Mouse (Mus musculus) hindbrain, embryonic 12.5 days (tissue): ENCODE measurements at regions not wholly inside any gene's neighbourhood (a gene's known extent, or its start where the extent isn't known, plus 50 kb on each side); places are given as distances from the start of the nearest gene placed in this dataset.

Experiments used
- ATAC-seq: fragments of 200-750 bp; cut with Nextera tagmentation; 2 replicates; pipeline ENCODE4 v1.8.0; 2017; ENCODE audit warnings: moderate TSS enrichment; ENCODE audit not compliant: low FRiP score
- H3K27ac ChIP-seq: fragments of 300-500 bp; sonication (generic); 2 replicates; pipeline ENCODE4 v1.5.1; 2016; ENCODE audit warnings: mild to moderate bottlenecking
- H3K27me3 ChIP-seq: fragments of 300-500 bp; sonication (generic); 2 replicates; pipeline ENCODE4 v1.6.1; 2016; ENCODE audit warnings: mild to moderate bottlenecking
- H3K36me3 ChIP-seq: fragments of 300-500 bp; sonication (generic); 2 replicates; pipeline ENCODE4 v1.6.1; 2016; ENCODE audit warnings: mild to moderate bottlenecking
- H3K4me1 ChIP-seq: fragments of 300-500 bp; sonication (generic); 2 replicates; pipeline ENCODE4 v1.6.1; 2016
- H3K4me2 ChIP-seq: fragments of 300-500 bp; sonication (generic); replicated peaks from 2 replicates; pipeline ENCODE4 v1.6.1; 2016; ENCODE audit warnings: mild to moderate bottlenecking
- H3K4me3 ChIP-seq: fragments of 300-500 bp; sonication (generic); 2 replicates; pipeline ENCODE4 v1.5.1; 2016; ENCODE audit warnings: mild to moderate bottlenecking
- H3K9ac ChIP-seq: fragments of 300-500 bp; sonication (generic); 2 replicates; pipeline ENCODE4 v1.6.1; 2016; ENCODE audit warnings: mild to moderate bottlenecking, moderate library complexity
- H3K9me3 ChIP-seq: fragments of 300-500 bp; sonication (generic); replicated peaks from 2 replicates; pipeline ENCODE4 v1.6.1; 2016; ENCODE audit warnings: mild to moderate bottlenecking
- WGBS: fragments of 180-500 bp; shearing (Covaris S2); methylation state at CpG from one replicate; pipeline ENCODE4 v1.1.7; 2016; 5-methylcytosine and 5-hydroxymethylcytosine counted together

GRCm38 (mm10) chr13:28605833-28606232 lies 347.7 kb downstream of the Sox4 start:
- 89% methylated on average over 1 of the region's 1 CpGs for WGBS
- H3K4me2 ChIP-seq: no peak overlapping the region
- H3K9me3 ChIP-seq: no peaks in the 10 kb centered on the region
- no peak overlapping the region for H3K9ac ChIP-seq
- no peak overlapping the region for H3K27ac ChIP-seq
- H3K27me3 ChIP-seq: no peaks in the 10 kb centered on the region
- no peaks in the 10 kb centered on the region for H3K4me1 ChIP-seq
- no peaks in the 10 kb centered on the region for H3K36me3 ChIP-seq
- ATAC-seq: no peak
- no peak overlapping the region for H3K4me3 ChIP-seq

- Histone ChIP-seq H3K4me1 (no peaks in the 10 kb centered on the region), H3K9me3 (no peaks in the 10 kb centered on the region), H3K4me3 (no peak overlapping the region), H3K27me3 (no peaks in the 10 kb centered on the region), H3K27ac (no peak overlapping the region), H3K36me3 (no peaks in the 10 kb centered on the region), H3K9ac (no peak overlapping the region), H3K4me2 (no peak overlapping the region)
- 68% methylated on average over 6 of the region's 6 CpGs for WGBS
- no peak for ATAC-seq
Measured at GRCm38 (mm10) chr13:28604016-28604415, 346.7 kb downstream of the Gm11361 start.

GRCm38 (mm10) chr13:28600792-28601191 lies 343.5 kb downstream of the Gm11361 start:
- no peaks in the 10 kb centered on the region for H3K27me3 ChIP-seq
- 76% methylated on average over 5 of the region's 5 CpGs for WGBS
- H3K4me3 ChIP-seq: no peak overlapping the region
- no peak for ATAC-seq
- H3K27ac ChIP-seq: no peak overlapping the region
- no peaks in the 10 kb centered on the region for H3K9me3 ChIP-seq
- no peaks in the 10 kb centered on the region for H3K4me1 ChIP-seq
- no peak overlapping the region for H3K4me2 ChIP-seq
- no peaks in the 10 kb centered on the region for H3K36me3 ChIP-seq
- no peak overlapping the region for H3K9ac ChIP-seq

GRCm38 (mm10) chr13:28596367-28596766 lies 339.0 kb downstream of the Gm11361 start:
- WGBS: 88% methylated on average over 2 of the region's 2 CpGs
- ATAC-seq: no peak

GRCm38 (mm10) chr13:28592176-28592575 lies 334.8 kb downstream of the Gm11361 start:
- Histone ChIP-seq H3K4me3 (no peak overlapping the region), H3K9me3 (no peaks in the 10 kb centered on the region; the same call in 1 of the 2 replicates), H3K36me3 (0 out of 2 replicates have a peak, but pooled peaks cover 6% of the 10 kb centered on the region), H3K9ac (no peak overlapping the region), H3K27me3 (no peaks in the 10 kb centered on the region), H3K4me1 (no peaks in the 10 kb centered on the region), H3K4me2 (no peak overlapping the region), H3K27ac (no peak overlapping the region)
- no peak for ATAC-seq
- 80% methylated on average over 1 of the region's 1 CpGs for WGBS

More at GRCm38 (mm10) chr13:28596367-28596766, 339.0 kb downstream of the Gm11361 start:
- no peak overlapping the region for H3K4me3 ChIP-seq
- no peaks in the 10 kb centered on the region; the same call in 1 of the 2 replicates for H3K9me3 ChIP-seq
- H3K27me3 ChIP-seq: no peaks in the 10 kb centered on the region
- H3K36me3 ChIP-seq: 0 out of 2 replicates have a peak, but pooled peaks cover 6% of the 10 kb centered on the region
- no peak overlapping the region for H3K27ac ChIP-seq
- H3K4me1 ChIP-seq: no peaks in the 10 kb centered on the region
- no peak overlapping the region for H3K4me2 ChIP-seq
- H3K9ac ChIP-seq: no peak overlapping the region

GRCm38 (mm10) chr13:28587977-28588376 lies 330.6 kb downstream of the Gm11361 start:
- H3K9me3 ChIP-seq: no peaks in the 10 kb centered on the region

GRCm38 (mm10) chr13:28586693-28587092 lies 329.4 kb downstream of the Gm11361 start:
- no peaks in the 10 kb centered on the region for H3K4me1 ChIP-seq
- 78% methylated on average over 7 of the region's 7 CpGs for WGBS
- H3K4me2 ChIP-seq: no peak overlapping the region
- H3K9ac ChIP-seq: no peak overlapping the region
- no peak overlapping the region for H3K4me3 ChIP-seq
- H3K9me3 ChIP-seq: no peaks in the 10 kb centered on the region
- ATAC-seq: no peak
- H3K27ac ChIP-seq: no peak overlapping the region
- H3K27me3 ChIP-seq: no peaks in the 10 kb centered on the region
- no peaks in the 10 kb centered on the region for H3K36me3 ChIP-seq

More at GRCm38 (mm10) chr13:28587977-28588376, 330.6 kb downstream of the Gm11361 start:
- H3K4me3 ChIP-seq: no peak overlapping the region
- H3K36me3 ChIP-seq: no peaks in the 10 kb centered on the region
- no peak overlapping the region for H3K9ac ChIP-seq
- WGBS: 84% methylated on average over 5 of the region's 5 CpGs
- H3K4me2 ChIP-seq: no peak overlapping the region
- no peaks in the 10 kb centered on the region for H3K4me1 ChIP-seq
- no peak for ATAC-seq
- H3K27ac ChIP-seq: no peak overlapping the region
- H3K27me3 ChIP-seq: no peaks in the 10 kb centered on the region

GRCm38 (mm10) chr13:28586140-28586539 lies 328.8 kb downstream of the Gm11361 start:
- WGBS: 70% methylated on average over 2 of the region's 2 CpGs
- ATAC-seq: no peak

GRCm38 (mm10) chr13:28583617-28584016 lies 326.3 kb downstream of the Gm11361 start:
- Histone ChIP-seq H3K4me2 (no peak overlapping the region), H3K27me3 (no peaks in the 10 kb centered on the region), H3K4me3 (no peak overlapping the region), H3K27ac (no peak overlapping the region), H3K36me3 (no peaks in the 10 kb centered on the region), H3K9me3 (no peaks in the 10 kb centered on the region), H3K9ac (no peak overlapping the region), H3K4me1 (no peaks in the 10 kb centered on the region)
- ATAC-seq: no peak
- 80% methylated on average over 5 of the region's 5 CpGs for WGBS

More at GRCm38 (mm10) chr13:28586140-28586539, 328.8 kb downstream of the Gm11361 start:
- H3K27ac ChIP-seq: no peak overlapping the region
- no peaks in the 10 kb centered on the region for H3K4me1 ChIP-seq
- no peaks in the 10 kb centered on the region for H3K27me3 ChIP-seq
- no peaks in the 10 kb centered on the region for H3K36me3 ChIP-seq
- no peak overlapping the region for H3K9ac ChIP-seq
- H3K4me2 ChIP-seq: no peak overlapping the region
- H3K4me3 ChIP-seq: no peak overlapping the region
- no peaks in the 10 kb centered on the region for H3K9me3 ChIP-seq

- Histone ChIP-seq H3K27me3 (no peaks in the 10 kb centered on the region), H3K9me3 (no peaks in the 10 kb centered on the region), H3K27ac (no peak overlapping the region), H3K4me2 (no peak overlapping the region), H3K9ac (no peak overlapping the region), H3K4me1 (no peaks in the 10 kb centered on the region), H3K4me3 (no peak overlapping the region), H3K36me3 (no peaks in the 10 kb centered on the region)
- no peak for ATAC-seq
- WGBS: 60% methylated on average over 9 of the region's 9 CpGs
Measured at GRCm38 (mm10) chr13:28575202-28575851, 318.0 kb downstream of the Gm11361 start.

- 94% methylated on average over 1 of the region's 1 CpGs for WGBS
- H3K36me3 ChIP-seq: no peaks in the 10 kb centered on the region
Measured at GRCm38 (mm10) chr13:28573364-28573763, 316.0 kb downstream of the Gm11361 start.

GRCm38 (mm10) chr13:28572448-28572847 lies 315.1 kb downstream of the Gm11361 start:
- H3K36me3 ChIP-seq: no peaks in the 10 kb centered on the region
- H3K27me3 ChIP-seq: no peaks in the 10 kb centered on the region
- no peak overlapping the region for H3K4me3 ChIP-seq
- H3K4me1 ChIP-seq: no peaks in the 10 kb centered on the region
- no peak overlapping the region for H3K4me2 ChIP-seq
- H3K27ac ChIP-seq: no peak overlapping the region
- 95% methylated on average over 1 of the region's 1 CpGs for WGBS
- no peak for ATAC-seq
- H3K9ac ChIP-seq: no peak overlapping the region
- no peaks in the 10 kb centered on the region for H3K9me3 ChIP-seq

More at GRCm38 (mm10) chr13:28573364-28573763, 316.0 kb downstream of the Gm11361 start:
- H3K9me3 ChIP-seq: no peaks in the 10 kb centered on the region
- H3K4me1 ChIP-seq: no peaks in the 10 kb centered on the region
- H3K27me3 ChIP-seq: no peaks in the 10 kb centered on the region
- ATAC-seq: no peak
- no peak overlapping the region for H3K4me2 ChIP-seq
- H3K4me3 ChIP-seq: no peak overlapping the region
- H3K27ac ChIP-seq: no peak overlapping the region
- no peak overlapping the region for H3K9ac ChIP-seq

- Histone ChIP-seq H3K9ac (no peak overlapping the region), H3K9me3 (no peaks in the 10 kb centered on the region), H3K27ac (no peak overlapping the region), H3K36me3 (no peaks in the 10 kb centered on the region), H3K4me3 (no peak overlapping the region), H3K4me1 (no peaks in the 10 kb centered on the region), H3K4me2 (no peak overlapping the region), H3K27me3 (no peaks in the 10 kb centered on the region)
- no peak for ATAC-seq
- WGBS: 91% methylated on average over 5 of the region's 5 CpGs
Measured at GRCm38 (mm10) chr13:28571716-28572115, 314.4 kb downstream of the Gm11361 start.
